Mouse (Mus musculus): ENCODE results near the gene A830031A19Rik. TPM values are rescaled to one million over a fixed set of nuclear protein-coding genes. Genes with fewer than 3 reads are reported as not detected.

The A830031A19Rik gene
- polyA plus RNA-seq, 1 experiment from 2014 or later = not detected

GRCm38 (mm10) chr11:24052882-24053281, 22.0 kb downstream of the A830031A19Rik start:
- Histone ChIP-seq H3K4me1 (peaks cover 4% of the 10 kb centered on the region), H3K27me3 (no peaks in the 10 kb centered on the region), H3K4me2 (replicated peaks) (no peak overlapping the region), H3K9ac (no peak overlapping the region), H3K36me3 (no peaks in the 10 kb centered on the region), H3K9me3 (replicated peaks) (no peaks in the 10 kb centered on the region), H3K27ac (replicated peaks) (no peak overlapping the region), H3K4me3 (replicated peaks) (no peak overlapping the region)
- no peak for ATAC-seq (ENCODE audit: insufficient number of reproducible peaks, low FRiP score, low TSS enrichment, low read depth)
- WGBS = 64% methylated on average over 6 of the region's 6 CpGs

DNA sequence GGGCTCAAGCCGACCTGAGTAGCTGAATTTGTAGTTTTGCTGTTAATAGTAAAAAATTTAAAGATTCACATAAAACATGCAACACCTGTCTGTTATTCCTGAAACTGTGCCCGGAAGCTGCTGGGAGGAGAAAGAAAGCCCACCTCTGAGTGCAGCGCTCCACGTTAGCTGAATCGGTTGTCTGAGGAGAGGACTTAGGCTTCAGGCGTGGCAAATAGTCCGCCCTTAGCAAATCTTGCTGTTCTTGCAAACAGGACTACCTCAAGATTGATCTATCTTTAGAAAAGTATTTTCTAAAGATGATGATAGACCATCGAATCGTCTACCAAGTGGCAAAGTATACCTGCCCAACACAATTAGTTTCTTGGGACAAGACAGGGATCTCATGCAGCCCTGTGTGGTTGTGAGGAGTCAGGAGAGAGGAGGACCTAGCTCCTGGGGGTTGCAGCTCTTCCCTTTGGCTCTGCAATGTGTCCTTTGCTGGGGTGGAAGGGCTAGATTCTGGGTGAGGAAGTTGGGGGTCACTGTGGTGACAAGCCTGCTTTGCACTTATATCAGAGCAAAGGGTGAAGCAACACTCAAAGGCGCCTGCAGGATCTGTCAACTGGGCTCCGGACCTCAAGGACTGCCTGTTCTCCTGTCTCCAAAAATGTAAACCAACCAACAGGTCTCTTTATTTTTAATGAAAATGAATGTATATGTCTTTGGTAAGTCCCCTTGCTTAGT, 24.7 kb downstream of the A830031A19Rik start:
- Histone ChIP-seq H3K27ac (replicated peaks) (no peak overlapping the region), H3K9ac (no peak overlapping the region), H3K36me3 (no peaks in the 10 kb centered on the region), H3K9me3 (replicated peaks) (no peaks in the 10 kb centered on the region), H3K27me3 (no peaks in the 10 kb centered on the region), H3K4me1 (peaks cover 4% of the 10 kb centered on the region), H3K4me2 (replicated peaks) (peak overlapping the region; percentile 58; the same call in 1 of the 2 replicates), H3K4me3 (replicated peaks) (no peak overlapping the region)
- WGBS = 75% methylated on average over 11 of the region's 11 CpGs
- no peak for ATAC-seq (ENCODE audit: insufficient number of reproducible peaks, low FRiP score, low TSS enrichment, low read depth)

DNA sequence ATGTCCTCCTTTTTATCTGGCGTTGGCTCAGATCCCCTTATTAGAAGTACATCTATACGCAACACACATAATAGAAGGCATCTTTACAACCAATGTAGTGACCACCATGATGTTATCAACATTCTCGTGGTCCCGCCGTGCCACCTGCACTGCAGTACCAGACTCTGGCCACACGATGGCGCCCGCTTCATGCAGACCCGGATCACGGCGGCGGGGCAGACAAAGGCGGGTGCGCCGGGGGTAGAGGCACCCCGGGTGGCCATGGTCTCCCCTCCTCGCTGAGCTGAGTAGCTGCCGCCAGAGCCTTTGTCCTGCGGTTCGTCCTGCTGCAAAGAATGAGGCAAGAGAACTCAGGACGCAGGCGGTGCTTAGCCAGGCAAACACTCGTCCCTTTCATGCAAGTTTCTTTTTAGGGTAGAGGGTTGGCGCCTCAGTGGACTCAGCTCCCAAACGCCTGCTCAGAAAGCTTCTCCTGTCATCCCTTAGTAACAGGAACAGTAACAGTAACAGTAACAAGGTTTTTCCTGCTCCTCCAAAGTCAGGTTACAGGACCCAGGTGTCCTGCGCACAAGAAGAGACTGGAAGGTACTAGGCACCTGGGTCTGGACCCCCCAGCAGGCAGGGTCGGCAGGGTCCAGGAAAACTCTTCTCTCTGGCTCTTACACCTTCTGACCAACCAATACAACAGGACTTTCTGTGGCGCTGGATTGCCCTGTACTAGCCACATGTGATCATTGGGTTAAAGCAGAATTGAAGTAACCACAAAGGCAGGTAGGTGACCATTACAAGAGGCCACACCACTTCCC, 25.4 kb downstream of the A830031A19Rik start:
- Histone ChIP-seq H3K9me3 (replicated peaks) (no peaks in the 10 kb centered on the region), H3K9ac (peak overlapping the region; percentile 49; the same call in 1 of the 2 replicates), H3K4me3 (replicated peaks) (peak overlapping the region; percentile 54), H3K27ac (replicated peaks) (no peak overlapping the region), H3K27me3 (no peaks in the 10 kb centered on the region), H3K4me1 (peaks cover 4% of the 10 kb centered on the region), H3K36me3 (no peaks in the 10 kb centered on the region), H3K4me2 (replicated peaks) (peak overlapping the region; percentile 58)
- ATAC-seq (ENCODE audit: insufficient number of reproducible peaks, low FRiP score, low TSS enrichment, low read depth) = peak; percentile 76
- WGBS = 3% methylated on average over 28 of the region's 28 CpGs

DNA sequence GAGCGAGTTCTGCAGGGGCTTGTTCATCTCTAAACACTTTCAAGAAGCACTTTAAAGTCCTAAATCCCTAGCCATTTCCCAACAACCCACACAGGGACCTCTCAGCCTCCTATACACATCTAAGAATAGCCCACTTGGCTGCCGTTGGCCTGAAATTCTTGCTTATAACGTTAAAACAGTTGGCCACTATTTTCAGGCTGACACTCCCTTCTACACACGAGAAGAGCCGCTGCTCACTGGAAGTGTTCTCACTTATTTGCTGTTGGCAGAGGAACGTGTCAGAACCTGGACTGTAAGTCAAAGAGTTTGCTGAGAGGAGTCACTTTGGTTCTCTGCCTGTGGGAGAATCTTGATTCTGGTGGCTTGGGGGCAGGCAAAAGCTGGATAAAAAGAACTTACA, 30.8 kb downstream of the A830031A19Rik start:
- H3K4me1 ChIP-seq = no peaks in the 10 kb centered on the region
- H3K27me3 ChIP-seq = no peaks in the 10 kb centered on the region
- H3K9me3 ChIP-seq (replicated peaks) = no peaks in the 10 kb centered on the region
- H3K4me2 ChIP-seq (replicated peaks) = no peak overlapping the region
- no peak overlapping the region for H3K4me3 ChIP-seq (replicated peaks)
- no peak for ATAC-seq (ENCODE audit: insufficient number of reproducible peaks, low FRiP score, low TSS enrichment, low read depth)
- 52% methylated on average over 6 of the region's 6 CpGs for WGBS
- H3K36me3 ChIP-seq = no peaks in the 10 kb centered on the region
- H3K27ac ChIP-seq (replicated peaks) = no peak overlapping the region
- no peak overlapping the region for H3K9ac ChIP-seq

GRCm38 (mm10) chr11:24020760-24021159, 54.1 kb downstream of the A830031A19Rik start:
- H3K27me3 ChIP-seq = no peaks in the 10 kb centered on the region
- no peak overlapping the region for H3K4me2 ChIP-seq (replicated peaks)
- no peak overlapping the region for H3K4me3 ChIP-seq (replicated peaks)
- H3K4me1 ChIP-seq = no peaks in the 10 kb centered on the region
- no peaks in the 10 kb centered on the region for H3K36me3 ChIP-seq
- no peak for ATAC-seq (ENCODE audit: insufficient number of reproducible peaks, low FRiP score, low TSS enrichment, low read depth)
- H3K9me3 ChIP-seq (replicated peaks) = no peaks in the 10 kb centered on the region
- H3K27ac ChIP-seq (replicated peaks) = no peak overlapping the region
- 65% methylated on average over 1 of the region's 1 CpGs for WGBS
- H3K9ac ChIP-seq = no peak overlapping the region

DNA sequence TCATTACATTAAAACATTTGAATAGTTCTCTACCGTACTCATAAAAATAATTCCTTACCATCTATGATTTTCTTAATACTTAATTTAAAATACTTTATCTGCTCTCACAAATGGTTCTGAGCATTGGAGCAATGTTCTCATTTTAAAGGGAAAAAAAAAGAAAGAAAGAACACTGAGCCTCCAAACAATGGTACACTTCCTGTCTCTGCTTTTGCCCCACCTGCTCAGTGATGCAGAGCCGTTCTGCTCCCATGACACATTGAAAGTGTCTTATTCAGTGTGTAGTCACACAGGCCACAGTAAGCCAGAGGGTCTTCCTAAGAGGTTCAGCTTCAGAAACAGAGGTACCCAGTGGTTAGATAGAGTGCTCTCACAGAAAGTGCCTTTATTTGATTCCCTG, 56.1 kb downstream of the A830031A19Rik start:
- no peak for ATAC-seq (ENCODE audit: insufficient number of reproducible peaks, low FRiP score, low TSS enrichment, low read depth)
- Histone ChIP-seq H3K9ac (no peak overlapping the region), H3K4me1 (no peaks in the 10 kb centered on the region; the same call in 1 of the 2 replicates), H3K27ac (replicated peaks) (no peak overlapping the region), H3K4me3 (replicated peaks) (no peak overlapping the region), H3K4me2 (replicated peaks) (no peak overlapping the region), H3K9me3 (replicated peaks) (no peaks in the 10 kb centered on the region), H3K36me3 (no peaks in the 10 kb centered on the region), H3K27me3 (no peaks in the 10 kb centered on the region)
- WGBS = 72% methylated on average over 2 of the region's 2 CpGs

GRCm38 (mm10) chr11:24016647-24017179, 58.1 kb downstream of the A830031A19Rik start:
- no peaks in the 10 kb centered on the region; the same call in 1 of the 2 replicates for H3K4me1 ChIP-seq
- no peak overlapping the region for H3K4me2 ChIP-seq (replicated peaks)
- 32% methylated on average over 2 of the region's 2 CpGs for WGBS
- H3K9me3 ChIP-seq (replicated peaks) = no peaks in the 10 kb centered on the region
- H3K27ac ChIP-seq (replicated peaks) = no peak overlapping the region
- H3K36me3 ChIP-seq = no peaks in the 10 kb centered on the region
- H3K4me3 ChIP-seq (replicated peaks) = no peak overlapping the region
- no peak for ATAC-seq (ENCODE audit: insufficient number of reproducible peaks, low FRiP score, low TSS enrichment, low read depth)
- no peak overlapping the region for H3K9ac ChIP-seq
- H3K27me3 ChIP-seq = no peaks in the 10 kb centered on the region

- no peak overlapping the region for H3K27ac ChIP-seq (replicated peaks)
- no peak overlapping the region for H3K4me2 ChIP-seq (replicated peaks)
- no peak overlapping the region for H3K9ac ChIP-seq
- H3K4me3 ChIP-seq (replicated peaks) = no peak overlapping the region
- ATAC-seq (ENCODE audit: insufficient number of reproducible peaks, low FRiP score, low TSS enrichment, low read depth) = no peak
- no peaks in the 10 kb centered on the region for H3K36me3 ChIP-seq
- H3K27me3 ChIP-seq = no peaks in the 10 kb centered on the region
- no peaks in the 10 kb centered on the region for H3K9me3 ChIP-seq (replicated peaks)
- no peaks in the 10 kb centered on the region; the same call in 1 of the 2 replicates for H3K4me1 ChIP-seq
- 82% methylated on average over 3 of the region's 3 CpGs for WGBS
Measured at GRCm38 (mm10) chr11:24016049-24016448, 58.8 kb downstream of the A830031A19Rik start.

GRCm38 (mm10) chr11:24014642-24015041, 60.2 kb downstream of the A830031A19Rik start:
- Histone ChIP-seq H3K4me2 (replicated peaks) (no peak overlapping the region), H3K27me3 (no peaks in the 10 kb centered on the region), H3K4me3 (replicated peaks) (no peak overlapping the region), H3K9ac (no peak overlapping the region), H3K9me3 (replicated peaks) (no peaks in the 10 kb centered on the region), H3K27ac (replicated peaks) (no peak overlapping the region), H3K36me3 (no peaks in the 10 kb centered on the region), H3K4me1 (no peaks in the 10 kb centered on the region; the same call in 1 of the 2 replicates)
- ATAC-seq (ENCODE audit: insufficient number of reproducible peaks, low FRiP score, low TSS enrichment, low read depth) = no peak
- 65% methylated on average over 5 of the region's 5 CpGs for WGBS

DNA sequence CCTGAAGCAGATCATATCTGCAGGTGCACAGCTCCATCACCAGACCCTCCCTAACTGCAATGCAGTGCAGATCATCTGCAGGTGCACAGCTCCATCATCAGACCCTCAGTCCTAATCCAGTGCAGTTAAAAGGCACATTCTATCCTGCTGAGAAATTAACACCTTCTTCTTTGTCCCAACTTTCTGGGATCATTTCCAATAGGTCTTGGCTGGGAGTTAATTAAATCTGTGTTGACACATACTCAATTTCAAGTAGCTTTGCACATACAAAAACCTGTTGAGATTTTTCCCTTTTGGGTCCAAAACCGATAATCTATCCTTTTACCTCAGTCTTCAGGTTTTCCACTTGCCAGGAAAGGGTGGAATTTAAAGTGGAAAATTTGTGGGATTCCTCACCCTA, 62.6 kb downstream of the A830031A19Rik start:
- H3K27me3 ChIP-seq = no peaks in the 10 kb centered on the region
- no peak overlapping the region for H3K27ac ChIP-seq (replicated peaks)
- no peaks in the 10 kb centered on the region; the same call in 1 of the 2 replicates for H3K4me1 ChIP-seq
- H3K9ac ChIP-seq = no peak overlapping the region
- no peak for ATAC-seq (ENCODE audit: insufficient number of reproducible peaks, low FRiP score, low TSS enrichment, low read depth)
- no peak overlapping the region for H3K4me3 ChIP-seq (replicated peaks)
- H3K36me3 ChIP-seq = no peaks in the 10 kb centered on the region
- 78% methylated on average over 1 of the region's 1 CpGs for WGBS
- H3K9me3 ChIP-seq (replicated peaks) = no peaks in the 10 kb centered on the region
- no peak overlapping the region for H3K4me2 ChIP-seq (replicated peaks)

- H3K4me3 ChIP-seq (replicated peaks) = no peak overlapping the region
- H3K36me3 ChIP-seq = no peaks in the 10 kb centered on the region
- H3K4me2 ChIP-seq (replicated peaks) = no peak overlapping the region
- H3K4me1 ChIP-seq = 0 out of 2 replicates have a peak, but pooled peaks cover 6% of the 10 kb centered on the region
- H3K27me3 ChIP-seq = no peaks in the 10 kb centered on the region
- H3K27ac ChIP-seq (replicated peaks) = no peak overlapping the region
- ATAC-seq (ENCODE audit: insufficient number of reproducible peaks, low FRiP score, low TSS enrichment, low read depth) = no peak
- 74% methylated on average over 5 of the region's 5 CpGs for WGBS
- H3K9me3 ChIP-seq (replicated peaks) = no peaks in the 10 kb centered on the region
- H3K9ac ChIP-seq = no peak overlapping the region
Measured at GRCm38 (mm10) chr11:24008976-24009375, 65.9 kb downstream of the A830031A19Rik start.

Measured in embryonic facial prominence, embryonic 15.5 days (tissue).